Mouse (Mus musculus) stomach, postnatal 0 days (tissue): ENCODE results near the gene Adamts13.

ENCODE experiments used
- CTCF ChIP-seq: IDR thresholded peaks from 2 replicates; pipeline ENCODE4 v1.5.1; 2016; ENCODE audit warnings: antibody characterized with exemption, low read depth, mild to moderate bottlenecking, moderate library complexity
- EP300 ChIP-seq: optimal IDR thresholded peaks from 2 replicates; pipeline ENCODE3; 2016; ENCODE audit warnings: antibody characterized with exemption

- TF ChIP-seq EP300 (no peak), CTCF (peak; percentile 64)
Measured at GRCm38 (mm10) chr2:27039286-27039685, 66.1 kb downstream of the Adamts13 start.
